Mouse (Mus musculus): ENCODE results near the gene Zfp219. TPM values are rescaled to one million over a fixed set of nuclear protein-coding genes. Genes with fewer than 3 reads are reported as not detected.

The Zfp219 gene
- total and polyA plus RNA-seq, 3 experiments: 36.3 to 46.9 TPM; not detected in 1

DNA sequence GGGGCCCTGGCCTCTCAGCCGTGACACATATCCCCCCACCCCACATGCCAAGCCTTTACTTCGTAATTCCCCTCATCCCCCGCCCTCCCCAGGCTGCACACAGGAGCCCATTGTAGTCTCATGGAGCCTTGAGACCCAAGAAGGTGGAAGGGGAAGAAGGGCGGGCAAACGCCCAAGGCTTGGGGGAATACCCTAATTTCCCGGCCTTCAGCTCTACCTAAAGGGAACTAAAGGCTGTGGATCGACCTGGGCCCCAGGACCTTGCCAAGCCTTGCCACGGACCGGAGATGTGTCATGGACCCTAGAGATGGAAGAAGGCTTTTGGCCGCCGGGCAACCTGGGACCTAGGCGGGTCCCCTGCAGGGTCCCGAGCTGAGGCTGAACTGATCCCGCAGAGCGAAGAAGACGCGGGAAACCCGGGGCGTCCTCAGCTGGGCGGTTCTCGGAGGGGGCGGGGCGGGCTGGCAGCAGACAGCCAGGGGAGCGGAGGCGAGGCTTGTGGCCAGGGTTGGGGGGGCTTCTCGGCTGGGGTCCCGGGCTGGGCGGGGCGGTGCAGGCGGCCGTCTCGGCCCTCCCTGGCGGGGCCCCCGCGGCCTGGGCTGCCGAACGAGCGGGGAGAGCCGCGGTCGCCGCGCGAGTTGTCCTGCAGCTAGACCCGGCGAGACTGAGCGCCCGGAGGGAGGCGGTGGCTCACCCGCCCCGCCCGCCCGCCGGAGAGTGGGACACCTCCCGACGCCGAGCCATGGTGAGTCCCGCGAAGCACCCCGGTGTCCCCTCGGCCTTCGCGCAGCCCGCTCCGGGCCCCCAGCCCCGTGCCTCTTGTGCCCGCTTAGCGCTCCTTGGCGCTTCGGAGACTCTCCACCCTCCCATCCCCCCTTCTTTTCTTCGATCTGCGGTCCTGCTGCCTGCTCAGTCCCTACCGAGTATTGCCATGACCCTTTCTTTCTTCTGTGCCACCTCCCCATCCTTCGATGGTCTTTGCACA is 36.0 kb downstream of the Zfp219 start, which contains the start of gene Arhgef40:
TSS of gene Arhgef40 (plus strand) at position 473 of the 985 bp plus-strand sequence.
- Histone ChIP-seq H3K27ac (ENCODE audit: control insufficient read depth, low read depth, low read length) (peak within 1 kb of the TSS; percentile 88), H3K4me3 (ENCODE audit: control insufficient read depth in 1 of 2, insufficient read depth in 1 of 2, low read depth in 2 of 2, low read length in 2 of 2) (peak within 1 kb of the TSS; percentile 65 to 82), H3K9ac (ENCODE audit: control insufficient read depth, low read depth, low read length, poor library complexity, severe bottlenecking) (peak within 1 kb of the TSS; percentile 84), H3K4me1 (ENCODE audit: control insufficient read depth in 1 of 2, insufficient read depth in 2 of 2, low read length in 2 of 2) (peaks cover 2 to 11% of the 10 kb centered on the region in 2 experiments; a peak in 3 of 4 replicates), H3K79me2 (ENCODE audit: control insufficient read depth, insufficient read depth, low read length, poor library complexity) (no peaks in the 10 kb centered on the region; the same call in 1 of the 2 replicates), H3K27me3 (ENCODE audit: control insufficient read depth in 1 of 2, insufficient read depth in 2 of 2, low read length in 2 of 2) (no peaks in the 10 kb centered on the region; a peak in 1 of 4 replicates), H3K36me3 (ENCODE audit: control insufficient read depth in 1 of 2, insufficient read depth in 2 of 2, low read length in 2 of 2) (peaks cover 0 to 18% of the 10 kb centered on the region in 2 experiments; a peak in 2 of 4 replicates), H3K9me3 (replicated peaks; ENCODE audit: insufficient read depth, low read length) (no peaks in the 10 kb centered on the region)
- TF ChIP-seq MYB (IDR thresholded peaks at IDR 0.05; ENCODE audit: low read depth, low read length) (no peak), ZMIZ1 (IDR thresholded peaks at IDR 0.05; ENCODE audit: low read depth, low read length) (0 out of 2 replicates have a peak, but pooled peaks have one; percentile 38), RAD21 (IDR thresholded peaks at IDR 0.05; ENCODE audit: low read depth, low read length) (no peak), JUND (IDR thresholded peaks at IDR 0.05; ENCODE audit: low read depth, low read length) (no peak), CHD1 (IDR thresholded peaks at IDR 0.05; ENCODE audit: low read depth, low read length) (no peak), E2F4 (IDR thresholded peaks at IDR 0.05; ENCODE audit: borderline replicate concordance, low read depth, low read length) (0 out of 2 replicates have a peak, but pooled peaks have one; percentile 24), UBTF (IDR thresholded peaks at IDR 0.05; ENCODE audit: borderline replicate concordance, insufficient read depth, low read depth, low read length) (no peak), USF2 (IDR thresholded peaks at IDR 0.05; ENCODE audit: borderline replicate concordance in 1 of 2, insufficient read depth in 1 of 2, low read depth in 1 of 2, low read length in 2 of 2) (no peak), EP300 (IDR thresholded peaks at IDR 0.05; ENCODE audit: low read depth in 1 of 2, low read length in 2 of 2) (no peak), ELF1 (IDR thresholded peaks at IDR 0.05; ENCODE audit: low read depth, low read length) (0 out of 2 replicates have a peak, but pooled peaks have one; percentile 14), POLR2AphosphoS5 (IDR thresholded peaks at IDR 0.05; ENCODE audit: borderline replicate concordance, low read depth, low read length) (no peak), NELFE (IDR thresholded peaks at IDR 0.05; ENCODE audit: low read depth, low read length) (peak; percentile 39), ZKSCAN1 (IDR thresholded peaks at IDR 0.05; ENCODE audit: low read depth, low read length) (no peak), POLR2A (IDR thresholded peaks at IDR 0.05; ENCODE audit: control insufficient read depth in 1 of 2, insufficient read depth in 1 of 2, low read depth in 1 of 2, low read length in 2 of 2, poor library complexity in 1 of 2) (peak in 1 of 2 experiments; percentile 34; a peak in 2 of 4 replicates), USF1 (IDR thresholded peaks at IDR 0.05; ENCODE audit: low read depth, low read length) (no peak), TCF12 (IDR thresholded peaks at IDR 0.05; ENCODE audit: low read depth, low read length) (no peak), GABPA (IDR thresholded peaks at IDR 0.05; ENCODE audit: low read depth, low read length) (no peak), CTCF (IDR thresholded peaks at IDR 0.05 in 2 of 3, conservative IDR thresholded peaks at IDR 0.05 in 1 of 3; ENCODE audit: control insufficient read depth in 1 of 3, insufficient read depth in 1 of 3, low read depth in 2 of 3, low read length in 3 of 3, poor library complexity in 1 of 3, severe bottlenecking in 1 of 3) (no peak)
- DNase-seq (ENCODE audit: low read depth, low spot score): peak; percentile 77

Measured in MEL (cell line).